Mouse (Mus musculus) CD4-positive helper T cell, adult 2 months (primary cell): ENCODE measurements around the gene Dus1l.
"Not testable (repeated sequence)": the region's sequence is repeated elsewhere in the genome, so short reads cannot be mapped to it uniquely, and the experiment has no call there.

ENCODE experiments used
- DNase-seq: peaks from one replicate; pipeline ENCODE4 v3.0.0-alpha.2; 2012; ENCODE audit warnings: low read depth, missing footprints, low spot score

Gene Dus1l

DNA sequence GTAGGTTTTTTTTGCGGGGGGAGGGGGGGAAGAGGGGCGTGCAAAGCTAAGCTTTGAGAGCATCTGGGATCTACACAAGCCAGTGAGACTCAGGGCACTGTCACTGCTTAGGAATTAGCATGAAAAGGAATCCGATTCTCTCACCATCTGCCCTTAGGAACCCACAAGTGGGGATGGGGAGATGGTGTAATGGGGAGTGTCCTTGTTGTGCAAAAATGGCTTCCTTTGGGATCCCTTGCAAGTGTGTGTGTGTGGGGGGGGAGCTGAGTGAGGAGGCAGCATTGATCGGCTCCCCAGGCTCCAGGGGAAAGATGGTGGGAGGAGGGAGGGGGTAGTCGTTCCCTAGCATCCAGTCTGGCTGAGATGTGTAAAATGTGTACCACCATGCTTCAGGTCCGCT, 19.1 kb downstream of the Dus1l start:
- DNase-seq, result no peak

DNA sequence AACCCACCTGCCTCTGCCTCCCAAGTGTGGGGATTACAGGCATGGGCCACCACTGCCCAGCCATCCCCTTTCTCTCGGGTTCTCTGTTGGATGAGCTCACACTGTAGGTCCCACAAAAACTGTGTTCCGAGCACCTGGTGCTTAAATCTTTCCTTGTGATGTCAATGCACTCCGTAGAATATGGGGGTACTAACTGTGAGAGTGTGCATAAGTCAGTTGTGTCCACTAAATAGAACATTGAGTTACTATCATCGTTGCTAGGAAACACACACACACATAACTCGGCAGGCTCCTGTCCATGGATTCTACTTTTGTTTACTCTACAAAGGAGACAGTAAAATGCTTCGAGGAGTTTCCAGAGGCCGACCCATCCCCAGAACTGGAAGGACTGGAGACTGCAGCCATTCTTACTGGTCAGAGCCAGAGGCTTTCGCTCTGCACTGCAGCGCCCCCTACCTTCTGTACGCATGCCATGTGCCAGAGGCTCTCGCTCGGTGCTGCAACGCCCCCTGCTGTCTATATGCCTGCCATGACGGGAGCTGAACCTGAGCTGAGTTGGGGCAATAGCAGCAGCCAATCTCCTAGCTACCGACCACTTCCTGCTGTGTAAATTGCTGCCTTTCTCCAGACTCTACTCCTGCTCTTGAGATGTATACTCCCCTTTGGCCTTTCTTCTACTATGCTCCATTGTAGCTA, 20.3 kb downstream of the Dus1l start:
- DNase-seq, result peak; percentile 89

DNA sequence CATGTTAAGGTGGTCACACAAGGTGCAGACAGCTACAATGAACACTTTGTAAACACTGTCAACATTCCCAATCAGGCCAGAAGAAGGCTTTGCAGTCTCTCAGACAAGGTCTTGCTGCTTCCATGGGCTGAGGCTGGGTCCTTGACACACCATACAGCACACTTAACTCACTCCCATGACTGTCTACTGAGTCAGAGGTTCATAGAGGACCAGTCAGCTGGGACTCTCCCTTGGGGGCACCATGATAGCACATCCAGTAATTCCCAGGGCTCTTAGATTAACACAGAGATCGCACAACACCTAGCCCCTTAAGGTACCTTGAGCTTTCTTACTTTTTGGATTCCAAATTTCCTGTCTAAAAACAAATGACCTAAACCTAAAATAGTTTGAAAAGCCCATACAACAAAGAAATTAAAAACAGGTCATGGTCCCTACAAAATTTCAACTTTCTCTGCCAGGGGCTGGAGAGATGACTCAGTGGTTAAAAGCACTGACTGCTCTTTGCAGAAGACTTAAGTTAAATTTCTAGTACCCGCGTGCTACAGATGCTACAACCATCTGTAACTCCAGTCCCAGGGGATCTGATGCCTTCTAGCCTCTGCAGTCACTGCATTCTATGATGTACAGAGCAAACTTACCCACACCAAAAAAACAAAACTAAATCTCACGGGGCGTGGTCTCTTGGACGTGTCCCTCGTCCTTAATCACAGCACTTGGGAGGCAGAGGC, 22.6 kb downstream of the Dus1l start:
- DNase-seq, result no peak

DNA sequence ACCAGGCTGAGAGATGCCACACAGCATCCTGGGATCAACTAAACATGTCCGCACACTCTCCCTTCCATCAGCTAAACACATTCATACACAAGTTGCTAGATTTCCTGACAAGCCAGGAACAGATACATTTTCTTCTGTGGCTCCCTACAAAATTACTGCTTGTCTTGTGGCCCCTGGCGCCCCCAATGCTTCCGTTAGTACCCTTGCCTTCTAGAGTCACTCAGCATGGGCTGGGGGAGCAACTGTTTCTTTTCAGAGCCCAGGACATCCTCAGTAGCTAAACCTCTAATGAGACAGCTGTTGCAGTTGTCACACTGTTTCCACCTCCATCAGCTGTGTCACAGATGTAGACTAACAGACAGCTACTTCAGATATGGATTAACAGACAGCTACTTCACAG, 23.5 kb downstream of the Dus1l start:
- DNase-seq, result no peak

DNA sequence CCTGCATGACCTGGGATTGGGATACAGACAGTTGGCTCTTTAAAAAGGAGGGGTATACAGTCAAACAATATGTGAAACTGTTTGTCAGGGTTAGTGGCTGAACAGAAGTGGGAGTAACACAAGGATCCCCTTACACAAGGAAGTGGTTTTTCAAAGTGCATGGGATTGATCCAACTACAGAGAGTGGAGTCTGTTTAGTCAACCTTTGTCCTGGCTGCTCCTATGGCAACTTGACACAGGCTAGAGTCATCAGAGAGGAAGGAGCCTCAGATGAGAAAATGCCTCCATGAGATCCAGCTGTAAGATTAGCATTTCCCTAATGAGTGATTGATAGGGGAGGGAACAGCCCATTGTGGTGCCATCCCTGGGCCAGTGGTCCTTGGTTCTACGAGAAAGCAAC, 28.0 kb downstream of the Dus1l start:
- DNase-seq, result no peak

DNA sequence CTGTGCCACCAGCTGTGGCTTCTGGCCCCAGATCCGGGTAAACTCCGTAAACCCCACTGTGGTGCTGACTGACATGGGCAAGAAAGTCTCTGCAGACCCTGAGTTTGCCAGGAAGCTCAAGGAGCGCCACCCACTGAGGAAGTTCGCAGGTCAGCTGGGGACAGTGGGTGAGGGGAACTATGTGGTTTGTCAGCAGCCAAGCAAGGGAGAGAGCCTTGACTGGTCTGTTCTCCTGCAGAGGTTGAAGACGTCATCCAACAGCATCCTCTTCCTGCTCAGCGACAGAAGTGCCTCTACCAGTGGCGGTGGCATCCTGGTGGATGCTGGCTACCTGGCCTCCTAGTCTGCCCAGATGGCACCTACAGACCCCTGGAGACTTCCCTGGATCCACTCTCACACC, 29.2 kb downstream of the Dus1l start:
- DNase-seq, result not testable (repeated sequence)

DNA sequence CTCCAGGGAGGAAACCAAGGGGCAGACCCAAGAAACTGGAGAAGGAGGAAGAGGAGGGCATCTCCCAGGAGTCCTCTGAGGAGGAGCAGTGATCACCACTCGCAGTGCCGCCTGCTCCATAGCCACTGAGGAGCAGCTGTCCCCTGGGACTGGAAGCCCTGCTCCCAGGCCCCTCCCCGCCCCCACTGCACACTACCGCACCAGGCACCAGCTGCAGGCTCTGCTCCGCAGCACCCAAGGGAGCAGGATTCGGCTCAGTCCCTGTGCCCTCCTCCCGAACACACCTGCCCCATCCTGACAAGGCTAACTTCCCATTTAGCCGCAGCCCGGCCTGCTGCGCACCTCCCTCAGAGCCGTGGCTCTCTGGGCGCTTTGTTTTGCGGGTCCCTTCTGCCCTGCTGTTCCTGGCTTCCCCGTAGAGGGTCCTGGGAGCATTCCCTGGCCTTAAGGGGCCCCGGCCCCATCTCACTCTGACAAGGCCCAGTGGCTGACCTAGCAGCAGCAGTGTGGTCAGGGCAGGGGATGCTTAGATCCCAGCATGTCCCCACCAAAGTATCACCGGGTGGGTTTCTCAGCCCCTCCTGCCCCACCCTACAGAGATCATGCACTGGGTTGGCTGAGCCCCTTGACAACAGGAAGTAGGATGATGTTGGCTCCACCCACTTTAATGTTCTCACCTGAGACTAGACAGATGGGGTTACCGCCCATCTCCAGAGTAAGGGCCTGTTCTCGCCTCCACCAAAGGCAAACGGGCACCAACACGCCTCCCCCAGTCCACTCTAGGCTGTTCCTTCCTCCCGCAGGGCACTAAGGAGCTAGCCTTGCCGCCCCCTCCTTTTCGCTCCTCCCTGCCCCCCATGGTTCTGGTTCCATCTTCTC, 32.8 kb downstream of the Dus1l start:
- not testable (repeated sequence) for DNase-seq

DNA sequence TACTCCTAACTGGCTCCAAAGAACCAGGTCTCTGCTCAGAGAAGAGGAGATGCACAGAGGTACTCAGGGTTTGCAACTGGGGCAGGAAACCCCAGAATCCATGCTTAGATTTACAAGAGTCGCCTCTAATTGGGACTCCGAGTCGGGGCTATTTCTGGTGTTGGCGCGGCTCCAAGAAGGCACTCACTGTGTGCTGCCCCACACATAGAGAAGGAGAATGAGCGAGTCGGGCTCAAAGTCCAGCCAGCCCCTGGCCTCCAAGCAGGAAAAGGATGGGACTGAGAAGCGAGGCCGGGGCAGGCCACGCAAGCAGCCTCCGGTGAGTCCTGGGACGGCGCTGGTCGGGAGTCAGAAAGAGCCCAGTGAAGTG, 33.5 kb downstream of the Dus1l start, which contains the start of gene Hmga1b:
Gene Hmga1b, plus strand, starts transcription at position 123 of the 370 bp plus-strand sequence.
- not testable (repeated sequence) for DNase-seq

DNA sequence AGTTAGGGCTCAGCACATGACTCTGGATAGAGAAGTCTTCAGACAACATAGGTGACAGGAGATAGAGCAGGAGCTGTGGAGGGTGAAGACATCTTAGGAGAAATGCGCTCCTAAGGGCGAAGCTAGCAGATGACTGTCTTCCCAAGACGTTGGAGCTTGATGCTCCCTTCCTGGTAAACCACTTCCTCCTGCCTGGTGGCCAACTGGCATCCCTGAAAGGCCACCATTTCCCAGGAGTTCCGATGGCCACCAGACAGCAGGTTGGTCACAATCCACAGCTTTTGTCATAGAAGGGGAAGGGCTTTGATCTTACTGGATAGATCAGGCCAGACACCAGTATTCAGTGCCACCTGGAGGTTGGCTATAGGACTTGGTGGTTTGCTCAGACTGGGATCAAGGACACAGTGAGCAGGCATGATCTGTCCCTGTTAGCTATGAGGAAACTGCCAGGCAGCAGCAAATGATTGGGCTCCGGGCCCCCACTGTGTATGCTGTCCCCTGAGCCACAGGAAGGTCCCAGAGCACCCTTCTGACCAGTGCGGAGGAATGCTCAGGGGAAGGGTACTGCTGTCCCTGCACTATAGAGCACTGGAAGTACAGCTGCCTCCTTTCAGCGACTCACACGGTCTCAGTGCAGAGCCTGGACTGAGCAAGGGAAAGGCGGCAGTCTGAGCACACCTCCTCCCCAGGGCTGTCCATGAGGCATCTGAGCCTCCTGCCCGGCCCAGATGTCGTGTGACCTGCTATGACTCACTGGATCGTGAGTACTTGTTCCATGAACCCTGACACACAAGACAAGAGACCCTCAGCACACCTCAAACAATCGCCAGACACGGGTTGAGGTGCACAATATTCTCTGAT, 34.2 kb downstream of the Dus1l start:
- no peak for DNase-seq

DNA sequence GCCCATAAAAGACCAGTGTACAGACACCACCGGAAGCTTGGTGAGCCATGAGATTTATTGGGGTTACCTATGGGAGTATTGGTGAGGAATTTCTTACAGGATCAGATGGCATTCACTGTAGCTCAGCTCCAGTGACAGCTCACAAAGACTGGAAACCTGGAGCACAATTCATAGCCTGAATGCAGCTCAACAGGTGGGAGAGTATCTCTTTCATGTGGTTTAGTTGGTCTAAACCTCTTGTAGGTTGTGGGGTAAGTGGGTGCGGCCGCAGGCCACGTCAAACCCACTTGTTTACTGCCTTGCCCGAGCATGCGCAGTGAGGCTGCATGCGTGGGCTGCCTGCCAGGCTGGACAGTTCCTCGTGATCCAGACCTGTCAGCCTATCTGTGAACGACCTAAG, 36.0 kb downstream of the Dus1l start:
- peak; percentile 44 for DNase-seq

DNA sequence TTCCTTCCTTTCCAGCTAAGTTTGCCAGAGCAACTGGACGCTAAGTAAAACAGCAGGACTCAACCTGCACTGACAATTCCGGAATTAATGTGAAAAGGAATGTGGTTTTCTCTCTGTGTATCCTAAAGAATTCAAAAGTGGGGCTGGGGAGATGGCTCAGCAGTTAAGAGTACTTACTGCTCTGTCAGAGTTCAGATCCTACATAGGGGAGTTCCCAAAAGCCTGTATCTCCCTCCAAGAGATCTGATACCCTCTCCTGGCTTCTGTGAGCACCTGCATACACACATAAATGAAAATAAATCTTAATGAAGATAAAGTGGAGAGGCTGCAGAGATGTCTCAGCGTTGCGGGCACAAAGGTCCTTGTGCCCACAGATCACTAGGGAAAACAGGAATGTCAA, 44.6 kb downstream of the Dus1l start:
- DNase-seq, result no peak

DNA sequence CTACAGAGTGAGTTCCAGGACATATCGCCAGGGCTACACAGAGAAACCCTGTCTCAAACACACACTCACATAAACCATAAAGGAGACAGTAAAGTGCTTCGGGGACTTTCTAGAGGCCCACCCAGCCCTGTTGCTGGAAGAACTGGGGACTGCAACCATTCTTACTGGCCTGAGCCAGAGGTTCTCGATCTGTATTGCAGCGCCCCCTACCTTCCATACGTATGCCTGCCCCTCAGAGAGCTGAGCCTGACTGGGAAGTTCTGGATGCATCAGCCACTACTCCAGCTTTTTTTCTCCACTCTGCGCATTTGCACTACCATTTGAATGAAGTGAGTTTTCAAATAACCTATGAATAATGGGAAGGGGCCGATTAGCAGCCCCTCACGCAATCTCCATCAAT, 46.8 kb downstream of the Dus1l start:
- peak; percentile 52 for DNase-seq

DNA sequence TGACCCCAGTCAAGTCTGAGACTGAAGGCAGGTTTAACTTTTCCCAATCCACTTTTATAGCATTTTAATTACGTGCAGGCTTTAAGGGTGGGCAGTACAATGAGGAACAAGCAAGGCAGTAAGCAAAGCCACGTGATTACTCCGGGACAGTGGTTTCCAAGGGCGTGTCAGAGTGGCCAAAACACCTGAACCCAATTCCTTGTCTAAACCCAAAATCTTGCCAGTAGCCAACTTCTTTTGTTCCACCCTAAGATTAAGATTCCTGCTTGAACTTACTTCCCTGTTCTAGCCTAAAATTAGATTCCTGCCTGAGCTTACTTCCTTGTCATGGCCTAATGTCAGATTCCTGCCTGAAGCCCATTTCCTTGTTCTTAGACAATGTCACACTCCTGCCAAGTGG, 48.2 kb downstream of the Dus1l start:
- DNase-seq, result no peak

DNA sequence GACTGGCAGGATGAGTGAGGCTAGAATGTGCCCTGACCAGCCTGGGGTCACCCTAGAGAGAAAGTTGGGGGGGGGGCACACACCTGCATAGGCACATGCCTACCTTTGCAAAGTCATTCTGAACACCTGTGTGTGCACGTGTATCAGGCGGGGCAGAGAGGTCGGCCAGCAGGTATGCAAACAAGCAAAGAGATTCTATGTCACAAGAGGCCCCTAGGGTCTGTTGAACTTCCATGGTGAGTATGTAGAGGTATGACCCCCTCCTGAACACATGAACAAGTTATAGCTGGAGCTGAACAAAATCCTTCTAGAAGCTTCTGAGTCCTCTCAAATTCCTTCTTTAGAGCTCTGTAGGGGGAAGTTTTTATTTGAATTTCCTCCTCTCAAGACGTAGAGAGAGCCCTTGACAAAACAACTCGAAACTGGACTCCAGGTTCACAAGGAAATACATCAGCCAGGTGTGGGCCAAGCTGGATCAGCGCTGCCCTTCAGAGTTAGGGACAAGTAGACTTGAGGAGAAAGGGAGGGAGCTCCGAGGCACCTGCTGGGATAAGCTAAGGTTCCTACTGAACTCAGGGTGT, 52.0 kb downstream of the Dus1l start:
- DNase-seq, result no peak

DNA sequence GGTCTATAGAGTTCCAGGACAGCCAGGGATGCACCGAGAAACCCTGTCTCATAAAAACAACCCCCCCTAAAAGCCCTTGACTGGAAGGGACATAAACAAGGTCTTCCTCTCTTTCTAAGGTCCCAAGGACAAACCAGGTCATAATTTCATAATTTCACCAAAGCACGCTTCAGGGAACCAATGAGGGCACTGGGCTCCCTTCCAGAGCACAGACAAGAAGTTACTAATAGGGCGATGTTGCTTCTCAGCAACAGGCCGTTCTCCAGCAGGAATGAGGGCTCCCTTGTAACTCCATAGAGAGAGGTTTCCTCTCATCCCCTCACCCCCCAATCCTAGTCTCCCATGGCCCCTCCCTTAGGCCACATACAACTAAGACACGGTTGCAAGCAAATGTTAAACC, 55.2 kb downstream of the Dus1l start:
- DNase-seq, result no peak
